Mouse (Mus musculus): ENCODE data around the gene Mboat1. TPM values are rescaled to one million over a fixed set of nuclear protein-coding genes. Genes with fewer than 3 reads are reported as not detected.

Gene Mboat1
- polyA plus RNA-seq, 1 experiment from 2014 or later, result 1.5 TPM

DNA sequence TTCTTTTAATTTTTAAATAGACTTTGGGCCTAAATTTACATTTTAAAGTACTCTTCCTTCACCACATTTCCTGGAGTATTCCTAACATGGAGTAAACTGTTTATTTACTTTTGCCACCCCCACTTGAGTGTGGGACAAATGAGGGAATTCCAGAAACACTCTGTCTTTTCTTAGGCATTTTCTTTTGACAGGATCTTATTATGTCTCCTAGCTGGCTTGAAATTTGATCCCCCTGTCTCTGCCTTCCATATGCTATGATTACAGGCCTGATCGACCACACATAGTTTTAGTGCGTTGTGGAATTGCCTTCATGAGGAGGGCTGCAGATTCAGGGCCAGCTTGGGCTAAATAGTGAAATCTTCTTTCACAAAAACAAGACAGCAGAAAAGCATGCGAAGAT lies 85.0 kb downstream of the Mboat1 start:
- no peak overlapping the region for H3K27ac ChIP-seq (ENCODE audit: low read depth)
- H3K4me2 ChIP-seq (ENCODE audit: low read depth, low read length), result no peak overlapping the region
- TF ChIP-seq CTCF (IDR thresholded peaks at IDR 0.05; ENCODE audit: low read depth), result no peak
- no peak for TF ChIP-seq EP300 (IDR thresholded peaks at IDR 0.05; ENCODE audit: low read depth)
- ATAC-seq, result no peak
- no peaks in the 10 kb centered on the region for H3K36me3 ChIP-seq (replicated peaks; ENCODE audit: insufficient read depth, low read length)
- no peaks in the 10 kb centered on the region for H3K9me3 ChIP-seq (ENCODE audit: low read length)
- WGBS (ENCODE audit: insufficient replicate concordance), result 73% methylated on average over 3 of the region's 3 CpGs
- no peak for DNase-seq
- H3K27me3 ChIP-seq (ENCODE audit: insufficient read depth, low read length), result no peaks in the 10 kb centered on the region
- H3K4me3 ChIP-seq (ENCODE audit: low read depth, low read length), result no peak overlapping the region
- no peak overlapping the region for H3K9ac ChIP-seq (replicated peaks)
- no peaks in the 10 kb centered on the region for H3K4me1 ChIP-seq (ENCODE audit: insufficient read depth)

DNA sequence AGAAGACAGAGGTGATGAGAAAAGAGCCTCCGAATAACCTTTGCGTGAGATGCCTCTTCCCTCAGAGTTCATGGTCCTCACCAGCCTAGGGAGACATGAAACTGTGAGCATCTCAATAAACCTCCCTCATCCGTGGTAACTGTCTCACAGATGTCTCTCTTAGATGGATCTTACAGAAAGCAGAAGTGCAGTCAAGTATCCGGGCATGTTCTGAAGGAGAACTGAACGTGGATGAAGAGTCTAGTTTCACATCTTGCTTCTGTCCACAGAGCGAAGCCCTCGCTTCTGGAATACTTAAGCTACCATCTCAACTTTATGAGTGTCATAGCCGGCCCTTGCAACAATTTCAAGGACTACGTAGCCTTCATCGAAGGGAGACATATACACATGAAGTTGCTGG lies 87.8 kb downstream of the Mboat1 start:
- Histone ChIP-seq H3K27me3 (ENCODE audit: insufficient read depth, low read length) (no peaks in the 10 kb centered on the region), H3K9ac (replicated peaks) (no peak overlapping the region), H3K4me3 (ENCODE audit: low read depth, low read length) (no peak overlapping the region), H3K9me3 (ENCODE audit: low read length) (no peaks in the 10 kb centered on the region), H3K4me2 (ENCODE audit: low read depth, low read length) (no peak overlapping the region), H3K36me3 (replicated peaks; ENCODE audit: insufficient read depth, low read length) (no peaks in the 10 kb centered on the region), H3K27ac (ENCODE audit: low read depth) (no peak overlapping the region), H3K4me1 (ENCODE audit: insufficient read depth) (no peaks in the 10 kb centered on the region)
- TF ChIP-seq CTCF (IDR thresholded peaks at IDR 0.05; ENCODE audit: low read depth), result no peak
- no peak for TF ChIP-seq EP300 (IDR thresholded peaks at IDR 0.05; ENCODE audit: low read depth)
- WGBS (ENCODE audit: insufficient replicate concordance), result 76% methylated on average over 10 of the region's 10 CpGs
- ATAC-seq (no peak), DNase-seq (no peak)

DNA sequence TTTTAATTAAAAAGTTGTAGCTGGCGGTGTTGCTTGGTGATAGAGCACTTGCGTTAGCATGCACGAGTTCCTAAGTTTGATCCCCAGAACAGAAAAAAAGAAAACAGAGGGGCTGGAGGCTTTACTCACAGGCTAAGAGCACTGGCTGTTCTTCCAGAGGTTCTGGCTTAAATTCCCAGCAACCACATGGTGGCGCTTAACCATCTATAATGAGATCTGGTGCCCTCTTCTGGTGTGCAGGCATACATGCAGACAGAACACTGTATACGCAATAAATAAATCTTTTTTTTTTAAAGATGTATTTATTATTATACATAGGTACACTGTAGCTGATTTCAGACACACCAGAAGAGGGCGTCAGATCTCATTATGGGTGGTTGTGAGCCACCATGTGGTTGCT lies 88.4 kb downstream of the Mboat1 start:
- TF ChIP-seq EP300 (IDR thresholded peaks at IDR 0.05; ENCODE audit: low read depth), result no peak
- no peak for TF ChIP-seq CTCF (IDR thresholded peaks at IDR 0.05; ENCODE audit: low read depth)
- Histone ChIP-seq H3K27me3 (ENCODE audit: insufficient read depth, low read length) (no peaks in the 10 kb centered on the region), H3K9ac (replicated peaks) (no peak overlapping the region), H3K9me3 (ENCODE audit: low read length) (no peaks in the 10 kb centered on the region), H3K27ac (ENCODE audit: low read depth) (no peak overlapping the region), H3K4me3 (ENCODE audit: low read depth, low read length) (no peak overlapping the region), H3K4me1 (ENCODE audit: insufficient read depth) (no peaks in the 10 kb centered on the region), H3K4me2 (ENCODE audit: low read depth, low read length) (no peak overlapping the region), H3K36me3 (replicated peaks; ENCODE audit: insufficient read depth, low read length) (no peaks in the 10 kb centered on the region)
- WGBS (ENCODE audit: insufficient replicate concordance), result 83% methylated on average over 6 of the region's 6 CpGs
- no peak for ATAC-seq
- DNase-seq, result no peak

DNA sequence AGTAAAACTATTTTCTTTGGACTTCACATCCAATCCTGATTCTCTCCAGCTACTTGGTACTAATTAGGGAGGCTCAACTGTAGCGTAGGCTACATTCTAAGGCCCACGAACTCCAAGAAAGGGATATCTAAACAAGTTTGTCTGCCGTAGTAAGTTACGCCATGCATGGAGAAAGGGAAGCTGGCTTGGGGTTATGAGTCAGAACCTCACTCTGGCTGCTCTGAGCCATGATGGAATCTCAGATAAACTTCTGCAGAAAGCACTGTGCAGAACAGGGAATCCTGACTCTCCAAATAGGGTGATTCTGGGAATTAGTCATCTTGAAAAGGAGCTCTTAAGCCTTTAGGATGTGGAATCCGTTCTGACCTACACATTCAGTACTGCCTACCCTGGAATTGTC lies 92.5 kb downstream of the Mboat1 start:
- H3K27me3 ChIP-seq (ENCODE audit: insufficient read depth, low read length), result no peaks in the 10 kb centered on the region
- H3K9me3 ChIP-seq (ENCODE audit: low read length), result no peaks in the 10 kb centered on the region
- DNase-seq (no peak), ATAC-seq (no peak)
- H3K27ac ChIP-seq (ENCODE audit: low read depth), result no peak overlapping the region
- no peaks in the 10 kb centered on the region for H3K36me3 ChIP-seq (replicated peaks; ENCODE audit: insufficient read depth, low read length)
- H3K9ac ChIP-seq (replicated peaks), result no peak overlapping the region
- WGBS (ENCODE audit: insufficient replicate concordance), result 76% methylated on average over 5 of the region's 5 CpGs
- H3K4me2 ChIP-seq (ENCODE audit: low read depth, low read length), result no peak overlapping the region
- H3K4me3 ChIP-seq (ENCODE audit: low read depth, low read length), result no peak overlapping the region
- TF ChIP-seq EP300 (IDR thresholded peaks at IDR 0.05; ENCODE audit: low read depth) (no peak), CTCF (IDR thresholded peaks at IDR 0.05; ENCODE audit: low read depth) (no peak)
- H3K4me1 ChIP-seq (ENCODE audit: insufficient read depth), result no peaks in the 10 kb centered on the region

DNA sequence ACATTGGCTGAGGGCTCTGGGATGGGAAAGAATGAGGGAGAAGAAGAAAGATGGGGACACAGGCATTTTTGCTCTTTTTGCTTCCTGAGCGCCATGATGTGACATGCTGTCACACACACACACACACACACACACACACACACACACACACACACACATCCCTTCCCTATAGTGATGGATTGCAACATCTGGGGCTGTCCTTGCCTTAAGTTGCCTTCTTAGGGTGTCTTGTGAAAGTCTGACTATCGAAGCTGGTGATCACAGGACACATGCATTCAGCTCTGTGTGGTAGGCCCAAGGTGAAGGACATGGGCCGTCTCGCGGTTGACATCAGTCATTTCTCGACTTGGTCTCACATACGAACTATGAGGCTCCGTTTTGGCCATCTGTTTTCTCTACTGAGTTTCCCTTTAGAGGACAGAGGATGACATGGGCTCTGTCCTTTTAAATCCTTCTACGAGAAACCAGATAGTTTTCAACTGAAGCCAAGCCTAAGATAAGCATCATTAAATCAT lies 93.4 kb downstream of the Mboat1 start:
- Histone ChIP-seq H3K4me3 (ENCODE audit: low read depth, low read length) (no peak overlapping the region), H3K36me3 (replicated peaks; ENCODE audit: insufficient read depth, low read length) (no peaks in the 10 kb centered on the region), H3K9ac (replicated peaks) (no peak overlapping the region), H3K4me2 (ENCODE audit: low read depth, low read length) (no peak overlapping the region), H3K9me3 (ENCODE audit: low read length) (no peaks in the 10 kb centered on the region), H3K27ac (ENCODE audit: low read depth) (no peak overlapping the region), H3K4me1 (ENCODE audit: insufficient read depth) (no peaks in the 10 kb centered on the region), H3K27me3 (ENCODE audit: insufficient read depth, low read length) (no peaks in the 10 kb centered on the region)
- 85% methylated on average over 9 of the region's 9 CpGs for WGBS (ENCODE audit: insufficient replicate concordance)
- DNase-seq (no peak), ATAC-seq (no peak)
- TF ChIP-seq CTCF (IDR thresholded peaks at IDR 0.05; ENCODE audit: low read depth) (no peak), EP300 (IDR thresholded peaks at IDR 0.05; ENCODE audit: low read depth) (no peak)

DNA sequence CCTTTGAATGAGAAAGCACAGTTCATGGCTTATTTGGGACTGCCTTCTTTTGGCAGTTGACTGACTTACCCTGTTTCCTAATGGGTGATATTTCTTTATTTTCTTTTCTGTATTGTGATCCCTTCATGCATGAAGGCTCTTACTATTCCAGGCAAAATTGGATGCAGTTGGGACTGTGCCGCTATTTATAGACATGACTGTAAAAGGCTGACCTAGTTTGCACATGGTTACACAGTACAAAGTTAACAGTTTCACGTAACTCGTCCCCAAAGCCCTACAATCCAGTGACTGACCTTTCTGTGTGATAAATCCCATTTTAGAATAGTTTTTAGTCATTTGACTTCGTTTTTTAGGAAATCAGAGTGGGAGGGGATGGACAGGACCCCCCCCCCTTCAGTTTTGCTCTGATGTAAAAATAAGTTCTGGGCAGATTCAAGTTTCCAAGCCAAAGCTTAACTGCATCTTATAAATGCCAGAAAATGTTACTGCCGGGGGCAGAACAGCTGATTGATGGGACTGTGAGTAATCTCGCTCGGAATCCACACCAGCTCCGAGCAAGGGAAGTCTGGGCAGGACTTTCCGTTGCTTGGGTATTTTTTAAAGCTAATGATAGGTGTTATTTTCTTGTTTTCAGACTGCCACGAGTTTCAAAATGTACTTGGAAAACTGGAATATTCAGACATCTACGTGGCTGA lies 98.9 kb downstream of the Mboat1 start:
- peak; percentile 62 for ATAC-seq
- Histone ChIP-seq H3K9ac (replicated peaks) (no peak overlapping the region), H3K4me1 (ENCODE audit: insufficient read depth) (no peaks in the 10 kb centered on the region), H3K27ac (ENCODE audit: low read depth) (no peak overlapping the region), H3K27me3 (ENCODE audit: insufficient read depth, low read length) (no peaks in the 10 kb centered on the region), H3K4me3 (ENCODE audit: low read depth, low read length) (no peak overlapping the region), H3K36me3 (replicated peaks; ENCODE audit: insufficient read depth, low read length) (no peaks in the 10 kb centered on the region), H3K9me3 (ENCODE audit: low read length) (no peaks in the 10 kb centered on the region), H3K4me2 (ENCODE audit: low read depth, low read length) (no peak overlapping the region)
- no peak for TF ChIP-seq EP300 (IDR thresholded peaks at IDR 0.05; ENCODE audit: low read depth)
- no peak for TF ChIP-seq CTCF (IDR thresholded peaks at IDR 0.05; ENCODE audit: low read depth)
- DNase-seq, result no peak
- WGBS (ENCODE audit: insufficient replicate concordance), result 68% methylated on average over 11 of the region's 11 CpGs
